Comparison of ENCODE assay signal across 18 mouse cellular contexts in the genomic region with DNA sequence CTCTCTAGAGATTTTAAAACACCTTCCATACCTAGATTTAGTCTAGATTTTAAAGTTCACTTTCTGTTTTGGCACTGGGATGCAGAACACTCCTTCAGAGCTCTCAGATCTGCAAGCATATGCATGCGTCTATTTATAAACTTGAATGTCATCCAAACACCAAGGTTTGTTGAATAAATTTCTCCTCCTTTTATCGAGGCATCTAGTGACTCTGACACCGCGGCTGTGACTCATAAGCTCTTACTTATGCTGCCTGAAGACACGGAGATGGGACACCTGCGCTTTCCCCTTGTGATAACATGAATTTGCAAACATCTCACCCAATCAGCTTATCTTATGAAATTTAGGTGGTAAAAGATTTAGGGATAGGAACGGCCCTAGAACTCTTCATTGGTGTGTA.
DNase-seq lines count a peak whose midpoint lies in the region; ATAC-seq and TF ChIP-seq lines count a peak whose summit lies in the region.
"Had no signal": no experiment of that assay in that cellular context is flagged by ENCODE, and none has a peak within 500 bp of the region (broad histone marks: within the 10 kb centered on the region; RNA-seq: fewer than 3 reads in every experiment).

No protein-coding gene starts in this region.

- H3K4me1 ChIP-seq in embryonic facial prominence, embryonic 14.5 days (ENCODE audit: control insufficient read depth, insufficient read depth, low read length): no peaks in the 10 kb centered on the region
- no peaks in the 10 kb centered on the region for H3K4me1 ChIP-seq in embryonic facial prominence, embryonic 10.5 days
- H3K4me1 ChIP-seq in heart, postnatal 0 days (ENCODE audit: control insufficient read depth, insufficient read depth): no peaks in the 10 kb centered on the region
- H3K4me1 ChIP-seq in intestine, embryonic 15.5 days (replicated peaks): no peaks in the 10 kb centered on the region
- H3K4me1 ChIP-seq: embryonic facial prominence, embryonic 13.5 days; heart, embryonic 12.5 days; hindbrain, embryonic 15.5 days; midbrain, embryonic 10.5 days had no signal

- 66% methylated on average over 7 of the region's 7 CpGs for WGBS in embryonic facial prominence, embryonic 14.5 days
- 89% methylated on average over 7 of the region's 7 CpGs for WGBS in embryonic facial prominence, embryonic 10.5 days
- 30% methylated on average over 7 of the region's 7 CpGs for WGBS in heart, postnatal 0 days
- WGBS in intestine, embryonic 15.5 days: 74% methylated on average over 7 of the region's 7 CpGs

- no peak for ATAC-seq in embryonic facial prominence, embryonic 14.5 days (ENCODE audit: low read depth)
- no peak for ATAC-seq in heart, postnatal 0 days (ENCODE audit: insufficient read depth, low read depth)
- ATAC-seq in intestine, embryonic 15.5 days: no peak

- H3K4me2 ChIP-seq in embryonic facial prominence, embryonic 14.5 days (ENCODE audit: low read depth, low read length): no peak overlapping the region
- 0 out of 2 replicates have a peak overlapping the region, but pooled peaks have one; percentile 15 for H3K4me2 ChIP-seq in heart, postnatal 0 days (ENCODE audit: low read depth, low read length)
- H3K4me2 ChIP-seq in intestine, embryonic 15.5 days (replicated peaks): no peak overlapping the region
- H3K4me2 ChIP-seq: embryonic facial prominence, embryonic 13.5 days; heart, embryonic 12.5 days; hindbrain, embryonic 15.5 days; liver, embryonic 11.5 days had no signal

- H3K27me3 ChIP-seq in embryonic facial prominence, embryonic 14.5 days (replicated peaks; ENCODE audit: control insufficient read depth, insufficient read depth, low read length): no peaks in the 10 kb centered on the region
- H3K27me3 ChIP-seq in embryonic facial prominence, embryonic 10.5 days (replicated peaks; ENCODE audit: low read depth, poor library complexity, severe bottlenecking): no peaks in the 10 kb centered on the region
- H3K27me3 ChIP-seq in heart, postnatal 0 days (ENCODE audit: control insufficient read depth, insufficient read depth, low read length): no peaks in the 10 kb centered on the region
- H3K27me3 ChIP-seq in intestine, embryonic 15.5 days (replicated peaks): no peaks in the 10 kb centered on the region
- H3K27me3 ChIP-seq: CH12.LX; embryonic facial prominence, embryonic 13.5 days; heart, embryonic 12.5 days; hindbrain, embryonic 15.5 days had no signal

- TF ChIP-seq POLR2A in brain, embryonic 14.5 days (IDR thresholded peaks at IDR 0.05; ENCODE audit: borderline replicate concordance, extremely low read depth, insufficient read depth, insufficient read length, poor library complexity, severe bottlenecking): no peak

- TF ChIP-seq EP300 in heart, postnatal 0 days (IDR thresholded peaks at IDR 0.05; ENCODE audit: low read depth): no peak

- H3K36me3 ChIP-seq in embryonic facial prominence, embryonic 14.5 days (ENCODE audit: control insufficient read depth, insufficient read depth, low read length): no peaks in the 10 kb centered on the region
- H3K36me3 ChIP-seq in embryonic facial prominence, embryonic 10.5 days (replicated peaks): no peaks in the 10 kb centered on the region
- H3K36me3 ChIP-seq in heart, postnatal 0 days (replicated peaks; ENCODE audit: control insufficient read depth, insufficient read depth, low read length): no peaks in the 10 kb centered on the region
- no peaks in the 10 kb centered on the region for H3K36me3 ChIP-seq in intestine, embryonic 15.5 days
- H3K36me3 ChIP-seq: embryonic facial prominence, embryonic 13.5 days; heart, embryonic 12.5 days; hindbrain, embryonic 15.5 days; midbrain, embryonic 10.5 days had no signal

- no peak overlapping the region for H3K9ac ChIP-seq in embryonic facial prominence, embryonic 14.5 days (ENCODE audit: low read depth, low read length)
- H3K9ac ChIP-seq in heart, postnatal 0 days (replicated peaks; ENCODE audit: low read depth, low read length): no peak overlapping the region
- no peak overlapping the region for H3K9ac ChIP-seq in intestine, embryonic 15.5 days
- H3K9ac ChIP-seq: embryonic facial prominence, embryonic 13.5 days; heart, embryonic 12.5 days; hindbrain, embryonic 15.5 days had no signal

- peak; percentile 60 for DNase-seq in embryonic facial prominence, embryonic 14.5 days (ENCODE audit: low spot score)
- no peak for DNase-seq in embryonic facial prominence, embryonic 10.5 days (ENCODE audit: low spot score)
- DNase-seq in heart, postnatal 0 days (ENCODE audit: low spot score): peak; percentile 52
- no peak for DNase-seq in heart, adult 9 months (ENCODE audit: low spot score in 2 of 2)
- peak; percentile 42 for DNase-seq in 3T3-L1 (ENCODE audit: low read depth, low spot score)
- peak; percentile 53 for DNase-seq in brain, embryonic 14.5 days (ENCODE audit: low read depth)
- no peak for DNase-seq in thymus, postnatal 4 days
- DNase-seq: adrenal gland, postnatal 25 days; gastrocnemius, adult 2 months; kidney, adult 9 months; lung, postnatal 10 days had no signal

- no peaks in the 10 kb centered on the region for H3K9me3 ChIP-seq in embryonic facial prominence, embryonic 14.5 days (ENCODE audit: control insufficient read depth, low read length)
- H3K9me3 ChIP-seq in embryonic facial prominence, embryonic 10.5 days: no peaks in the 10 kb centered on the region
- no peaks in the 10 kb centered on the region for H3K9me3 ChIP-seq in heart, postnatal 0 days (replicated peaks; ENCODE audit: control insufficient read depth, low read length)
- H3K9me3 ChIP-seq in intestine, embryonic 15.5 days: no peaks in the 10 kb centered on the region
- H3K9me3 ChIP-seq: embryonic facial prominence, embryonic 13.5 days; heart, embryonic 12.5 days; hindbrain, embryonic 15.5 days; midbrain, embryonic 10.5 days had no signal

- no peak overlapping the region for H3K27ac ChIP-seq in embryonic facial prominence, embryonic 14.5 days (replicated peaks; ENCODE audit: low read depth, low read length)
- H3K27ac ChIP-seq in embryonic facial prominence, embryonic 10.5 days (replicated peaks): no peak overlapping the region
- no peak overlapping the region for H3K27ac ChIP-seq in heart, postnatal 0 days (ENCODE audit: low read depth)
- no peak overlapping the region for H3K27ac ChIP-seq in intestine, embryonic 15.5 days
- H3K27ac ChIP-seq: embryonic facial prominence, embryonic 13.5 days; gastrocnemius, adult 2 months; hindbrain, embryonic 15.5 days; midbrain, embryonic 10.5 days had no signal

- no peak for TF ChIP-seq CTCF in heart, postnatal 0 days (IDR thresholded peaks at IDR 0.05; ENCODE audit: low read depth)
- no peak for TF ChIP-seq CTCF in brain, embryonic 14.5 days (IDR thresholded peaks at IDR 0.05; ENCODE audit: borderline replicate concordance, extremely low read depth, insufficient read depth, insufficient read length)

- H3K4me3 ChIP-seq in embryonic facial prominence, embryonic 14.5 days (ENCODE audit: low read depth, low read length): no peak overlapping the region
- no peak overlapping the region for H3K4me3 ChIP-seq in embryonic facial prominence, embryonic 10.5 days
- H3K4me3 ChIP-seq in heart, postnatal 0 days (ENCODE audit: low read depth, low read length): no peak overlapping the region
- H3K4me3 ChIP-seq in intestine, embryonic 15.5 days (replicated peaks): no peak overlapping the region
- H3K4me3 ChIP-seq: embryonic facial prominence, embryonic 13.5 days; gastrocnemius, adult 2 months; heart, embryonic 12.5 days; hindbrain, embryonic 15.5 days; midbrain, embryonic 10.5 days had no signal

Comparison
In these comparisons a context has a peak if more than half of its experiments do, and no peak if none do; other contexts are left out.
1. DNase-seq: peak in embryonic facial prominence, embryonic 14.5 days (single experiment), heart, postnatal 0 days (single experiment), 3T3-L1 (single experiment) and brain, embryonic 14.5 days (single experiment); none in embryonic facial prominence, embryonic 10.5 days (single experiment), heart, adult 9 months (0 of 2) and thymus, postnatal 4 days (single experiment).